Mouse (Mus musculus) heart, embryonic 12.5 days (tissue): ENCODE results near the gene Gm26620. TPM values are rescaled to one million over a fixed set of nuclear protein-coding genes. Genes with fewer than 3 reads are reported as not detected.

ENCODE experiments used
- polyA plus RNA-seq: library from polyadenylated mRNA; unstranded; fragments of >200 nt; fragmentation: Nextera tagmentation; extraction: Ambion mirVana; gene quantifications from 2 replicates; pipeline ENCODE4 v1.2.1, GENCODE M21; 2016

Gene Gm26620
- polyA plus RNA-seq, 1 experiment from 2014 or later = 0.43 TPM

Other genes starting within 250 kb of the Gm26620 start
- gene Olfml2b, start 240.5 kb upstream of the Gm26620 start, polyA plus RNA-seq = 45.9 and 48.3 TPM in 2 replicates
- gene Atf6, start 17.3 kb upstream of the Gm26620 start, polyA plus RNA-seq = 15.0 and 16.7 TPM in 2 replicates
- 28.4 and 28.8 TPM in 2 replicates for gene Dusp12, start 475 bp downstream of the Gm26620 start, polyA plus RNA-seq
- not detected in 2 replicates for gene Fcrlb, start 27.9 kb downstream of the Gm26620 start, polyA plus RNA-seq
- gene Fcrla, start 42.5 kb downstream of the Gm26620 start, polyA plus RNA-seq = 0.26 TPM in 1 of 2 replicates, not detected in the other
- 0.19 TPM in 1 of 2 replicates, not detected in the other for gene Fcgr2b, start 91.5 kb downstream of the Gm26620 start, polyA plus RNA-seq
- 0.14 and 0.24 TPM in 2 replicates for gene Fcgr4, start 133.9 kb downstream of the Gm26620 start, polyA plus RNA-seq
- gene Fcgr3, start 179.9 kb downstream of the Gm26620 start, polyA plus RNA-seq = 3.8 and 4.5 TPM in 2 replicates
- 2.9 and 3.5 TPM in 2 replicates for gene Cfap126, start 228.9 kb downstream of the Gm26620 start, polyA plus RNA-seq